Mouse (Mus musculus) frontal cortex, postnatal 36 days (tissue): ENCODE measurements around the gene Zfpl1.
A peak's percentile ranks its signal among the peaks of the same experiment; 100 is the strongest.

Experiments
- DNase-seq, 2 experiments: peaks; one replicate each; pipeline ENCODE4 v3.0.0; 2022; ENCODE audit warnings: low spot score in 2 of 2

Zfpl1 gene

DNA sequence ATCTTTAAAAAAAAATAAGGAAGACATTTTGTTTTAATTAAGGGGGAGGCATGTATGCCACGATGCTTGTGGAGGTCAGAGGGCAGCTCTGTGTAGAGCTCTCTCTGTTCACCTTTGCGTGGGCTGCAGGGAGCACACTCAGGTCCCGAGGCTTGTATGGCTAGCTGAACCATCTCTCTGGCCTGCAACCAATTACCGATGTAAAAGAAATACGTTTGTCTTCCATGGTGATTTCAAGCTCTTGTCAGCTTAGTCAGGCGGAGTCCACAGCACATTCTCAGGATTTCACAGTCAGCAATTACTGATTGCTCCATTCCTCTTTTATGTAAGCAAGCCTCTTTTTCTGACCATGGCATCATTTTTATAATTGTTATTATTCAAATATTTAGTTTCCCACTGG is 16.4 kb upstream of the Zfpl1 start:
- DNase-seq, result no peak

DNA sequence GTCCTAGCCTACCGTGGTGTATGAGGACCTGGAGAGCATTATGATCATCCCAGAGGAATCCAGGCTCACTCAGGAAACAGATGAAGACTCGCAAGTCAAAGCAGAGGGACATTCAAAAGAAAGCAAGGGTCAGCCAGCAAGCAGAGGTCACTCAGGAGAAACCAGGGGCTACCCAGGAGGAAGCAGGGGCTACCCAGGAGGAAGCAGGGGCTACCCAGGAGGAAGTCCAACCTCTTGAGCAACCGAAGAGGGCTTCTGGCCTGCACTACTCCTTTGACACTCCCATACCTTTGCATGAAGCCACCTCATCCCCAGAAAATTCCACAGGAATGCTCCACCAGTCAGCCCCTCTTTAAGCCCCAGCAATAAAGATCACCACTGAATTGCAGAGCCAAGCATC is 13.1 kb upstream of the Zfpl1 start:
- DNase-seq, result no peak

GRCm38 (mm10) chr19:6094119-6094518 is 9.4 kb upstream of the Zfpl1 start, which contains the start of gene AC131692.1:
Gene AC131692.1 (plus strand): TSS chr19:6094419.
- DNase-seq, result no peak

DNA sequence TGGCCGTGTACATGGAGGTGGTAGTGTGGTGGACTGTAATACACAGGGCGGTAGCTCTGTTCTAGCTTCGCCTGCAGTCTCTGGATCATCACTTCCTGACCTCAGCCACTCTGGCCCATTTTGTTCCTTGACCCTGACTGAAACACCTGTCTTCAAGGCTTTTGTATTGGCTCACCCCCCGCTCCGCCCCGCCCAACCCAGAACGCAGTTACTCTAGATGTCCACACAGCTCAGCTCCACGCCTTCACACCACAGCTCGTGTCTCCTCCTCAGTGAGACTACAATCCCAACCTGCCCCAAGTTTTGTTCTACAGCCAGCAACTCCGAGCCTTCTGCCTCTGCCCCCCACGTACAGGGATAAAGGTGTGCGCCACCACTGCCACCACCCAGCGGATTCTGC is 4.1 kb upstream of the Zfpl1 start:
- DNase-seq, result no peak

DNA sequence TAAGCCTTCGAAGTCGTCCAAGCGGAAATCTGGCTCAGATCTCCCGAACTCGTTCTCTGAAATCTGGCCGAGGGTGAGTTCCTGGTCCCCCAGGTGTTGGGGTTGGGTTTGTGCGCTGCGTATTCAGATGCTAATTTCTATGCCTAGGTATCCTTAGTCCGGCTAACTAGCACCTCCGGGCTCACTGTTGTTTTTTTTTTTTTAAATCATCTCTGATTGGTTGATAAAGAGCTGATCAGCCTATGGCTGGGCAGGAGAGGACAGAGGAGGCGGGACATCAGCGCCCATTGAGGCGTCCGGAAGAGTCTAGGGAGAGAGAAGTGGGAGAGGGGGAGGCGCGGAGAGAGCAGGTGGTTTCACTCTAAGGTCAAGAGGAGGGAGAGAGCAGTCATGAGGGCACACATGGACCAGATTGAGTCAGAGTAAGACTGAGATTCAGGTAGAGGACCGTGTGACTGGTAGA is 692 bp upstream of the Zfpl1 start:
- DNase-seq, result no peak

DNA sequence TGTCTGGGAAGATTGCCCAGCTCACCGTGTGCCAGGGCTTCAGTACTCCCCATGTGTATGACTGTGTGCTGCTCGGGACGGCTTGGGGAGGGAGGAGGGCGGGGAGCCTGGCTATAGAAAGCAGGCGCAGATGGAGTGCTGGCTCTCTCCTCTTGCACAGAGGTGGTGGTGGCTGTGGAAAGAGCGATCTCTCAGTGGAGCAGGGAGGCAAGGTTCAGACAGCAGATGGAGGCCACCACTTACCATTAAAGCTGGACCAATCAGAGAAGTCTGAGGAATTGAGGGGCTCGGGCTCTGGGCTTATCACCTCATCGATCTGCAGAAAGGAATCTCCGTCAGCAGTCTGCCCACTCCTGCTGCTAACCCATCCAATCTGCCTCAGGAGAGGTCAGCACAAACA is 2.6 kb downstream of the Zfpl1 start, which contains the start of gene Gm28374:
Gene Gm28374 (minus strand): TSS at position 101 of the 400 bp plus-strand sequence.
- no peak for DNase-seq

DNA sequence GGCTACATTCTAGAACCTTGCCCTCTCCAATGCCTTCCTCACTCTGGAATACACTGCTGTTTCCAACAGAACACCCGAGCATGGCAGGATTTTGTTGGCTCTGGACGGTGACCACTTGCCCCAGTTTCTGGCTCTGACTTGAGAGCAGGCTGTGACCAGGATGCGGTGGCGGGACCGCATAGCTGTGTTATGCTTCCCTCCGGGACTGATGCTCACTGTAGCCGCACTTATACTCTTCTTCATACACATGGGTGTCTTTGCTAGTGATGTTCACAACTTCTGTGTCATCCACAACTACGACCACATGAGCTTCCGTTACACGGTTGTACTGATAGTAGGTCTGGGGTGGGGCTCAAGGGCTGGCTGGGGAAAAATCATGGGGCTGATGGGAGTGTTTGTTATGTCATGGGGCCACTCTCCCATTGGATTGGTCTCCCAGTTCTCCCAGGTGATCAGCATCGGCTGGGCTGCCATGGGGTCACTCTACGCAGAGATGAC is 4.7 kb downstream of the Zfpl1 start, which contains the start of gene Tmem262:
Gene Tmem262 (plus strand): TSS at position 51 of the 498 bp plus-strand sequence.
- no peak for DNase-seq

GRCm38 (mm10) chr19:6076564-6077393 is 8.0 kb downstream of the Zfpl1 start, which contains the start of gene Vps51:
Gene Vps51 (minus strand): TSS chr19:6077231.
- DNase-seq, result peak; percentile 89 to 93

GRCm38 (mm10) chr19:6073889-6074288 is 10.9 kb downstream of the Zfpl1 start:
- no peak for DNase-seq

DNA sequence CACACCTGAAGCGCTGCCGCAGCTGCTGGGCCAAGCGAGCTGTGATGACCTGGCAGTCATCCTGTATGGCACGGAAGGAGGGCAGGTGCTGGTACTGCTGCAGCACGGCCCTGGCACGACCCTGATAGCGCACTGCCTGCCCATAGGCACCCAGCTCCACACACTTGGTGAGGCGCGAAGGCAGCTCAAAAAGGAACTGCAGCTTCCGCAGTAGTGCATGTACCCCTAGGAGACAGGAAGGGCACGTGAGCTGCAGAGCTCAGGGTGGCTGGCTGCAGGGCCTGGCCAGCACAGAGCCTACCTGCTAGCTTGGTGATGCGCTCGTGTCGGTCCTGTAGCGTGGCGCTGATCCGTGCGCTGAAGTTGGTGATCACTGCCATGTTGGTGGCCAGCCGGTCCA is 13.5 kb downstream of the Zfpl1 start:
- no peak for DNase-seq

GRCm38 (mm10) chr19:6070571-6071250 is 14.0 kb downstream of the Zfpl1 start:
- no peak for DNase-seq

GRCm38 (mm10) chr19:6069851-6070250 is 14.9 kb downstream of the Zfpl1 start:
- DNase-seq, result no peak

DNA sequence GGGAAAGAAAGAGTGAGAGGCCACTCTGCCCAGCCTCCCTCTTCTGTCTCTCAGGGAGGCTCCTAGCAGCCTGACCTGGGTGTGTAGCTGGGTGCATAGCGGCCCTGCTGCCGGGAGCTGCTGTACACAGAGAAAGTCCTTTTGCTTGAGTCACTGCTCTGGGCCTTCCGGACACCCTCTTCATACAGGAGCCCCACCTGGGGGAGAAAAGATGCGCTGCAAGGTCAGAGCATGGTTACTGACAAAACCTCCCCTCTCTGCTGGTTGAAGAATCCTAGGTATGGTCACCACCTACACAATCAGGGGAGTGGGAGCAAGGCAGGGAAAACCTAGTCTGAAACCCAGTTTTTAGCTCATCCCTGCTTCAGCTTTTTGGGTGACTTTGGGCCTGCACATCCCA is 15.8 kb downstream of the Zfpl1 start:
- DNase-seq, result no peak

- DNase-seq, result peak; percentile 77 to 87
Observed at GRCm38 (mm10) chr19:6067724-6068415, 16.9 kb downstream of the Zfpl1 start, which contains the start of gene Tm7sf2. Gene Tm7sf2 (minus strand): TSS chr19:6068373.

DNA sequence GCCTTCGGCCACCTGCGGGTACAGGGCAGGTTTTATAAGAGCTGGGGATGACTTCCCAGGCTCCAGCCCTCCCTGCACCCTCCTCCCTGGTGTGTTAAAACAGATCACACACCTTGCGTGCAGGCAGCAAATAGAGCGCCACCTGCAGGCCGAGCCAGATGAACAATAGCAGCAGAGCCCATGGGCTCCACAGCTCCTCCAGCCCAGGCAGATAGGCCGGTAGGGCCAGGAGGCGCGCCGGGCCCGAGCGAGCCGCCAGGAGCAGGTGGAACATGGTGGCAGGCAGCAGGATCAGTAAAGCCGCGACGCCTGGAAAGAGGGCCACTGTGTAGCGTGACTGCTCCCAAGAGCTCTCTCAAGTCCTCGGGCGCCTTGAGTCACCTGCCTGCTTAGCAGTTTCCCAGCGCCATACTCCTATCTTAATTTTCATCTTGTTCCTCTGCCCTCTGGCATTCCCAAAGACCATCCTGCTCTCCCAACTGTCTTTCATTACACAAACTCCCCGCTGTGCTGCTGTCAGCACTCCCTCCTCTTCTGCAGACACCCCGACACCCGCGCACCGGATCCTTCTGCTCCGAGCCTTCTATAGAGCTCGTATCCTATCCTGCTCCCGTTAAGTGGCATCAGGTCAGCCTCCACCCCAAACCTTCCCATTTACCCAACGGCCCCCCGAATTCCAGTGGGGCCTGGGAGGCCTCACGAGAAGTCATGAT is 17.6 kb downstream of the Zfpl1 start:
- DNase-seq, result peak; percentile 78 to 87

DNA sequence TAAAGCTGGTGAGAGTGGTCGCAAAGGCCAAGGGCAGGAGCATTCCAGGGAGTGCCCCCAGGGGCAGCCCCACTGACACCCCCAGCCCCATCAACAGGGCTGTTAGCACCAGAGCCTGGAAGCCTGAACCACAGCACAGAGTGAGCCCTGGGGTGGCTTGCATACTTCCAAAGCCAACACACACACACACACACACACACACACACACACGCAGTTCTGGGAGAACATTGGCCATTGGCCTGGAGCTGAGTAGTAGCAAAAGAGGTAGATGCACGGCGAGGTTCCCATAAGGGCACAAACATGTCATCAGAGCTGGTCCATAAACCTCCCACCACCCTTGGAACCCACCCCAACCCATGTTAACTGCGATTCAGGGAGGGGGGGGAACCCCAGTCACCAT is 18.2 kb downstream of the Zfpl1 start:
- no peak for DNase-seq

DNA sequence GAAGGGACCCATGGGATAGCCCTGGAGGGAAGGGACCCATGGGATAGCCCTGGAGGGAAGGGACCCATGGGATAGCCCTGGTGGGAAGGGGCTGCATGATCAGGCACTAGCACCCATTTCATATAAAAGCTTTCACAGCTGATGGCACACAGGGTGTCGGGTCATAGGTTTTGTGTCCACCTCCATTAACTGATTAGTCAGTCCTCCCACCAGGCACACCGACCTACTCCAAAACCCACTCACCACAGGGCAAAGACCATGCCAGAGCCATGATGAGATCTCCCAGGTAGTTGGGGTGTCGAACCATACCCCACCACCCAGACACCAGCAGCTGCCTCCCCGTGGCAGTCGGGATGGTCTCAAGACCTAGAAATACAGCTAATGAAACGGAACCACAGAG is 21.7 kb downstream of the Zfpl1 start:
- no peak for DNase-seq

GRCm38 (mm10) chr19:6062418-6062817 is 22.3 kb downstream of the Zfpl1 start:
- DNase-seq, result no peak

GRCm38 (mm10) chr19:6061641-6062302 is 23.0 kb downstream of the Zfpl1 start:
- peak; percentile 36 to 39 for DNase-seq

- DNase-seq, result peak; percentile 93 to 97
Observed at GRCm38 (mm10) chr19:6061021-6061533, 23.7 kb downstream of the Zfpl1 start, which contains the start of gene Znhit2. Gene Znhit2 (plus strand): TSS chr19:6061192.
